Mouse (Mus musculus) effector memory CD4-positive, alpha-beta T cell, adult 5 months (primary cell): ENCODE data around the gene Ogdhl. TPM values are rescaled to one million over a fixed set of nuclear protein-coding genes. Genes with fewer than 3 reads are reported as not detected.

Experiments
- polyA plus RNA-seq: library from polyadenylated mRNA; unstranded; fragments of 100-300 nt; shearing (Covaris generic); gene quantifications from one replicate; pipeline ENCODE4 v1.2.1, GENCODE M21; 2017

The Ogdhl gene
- 0.37 TPM for polyA plus RNA-seq

GRCm38 (mm10) chr14:32321732-32322685 is at the start of gene Ogdhl:
Gene Ogdhl, plus strand, starts transcription at chr14:32322019.

GRCm38 (mm10) chr14:32388196-32388595 is 66.4 kb downstream of the Ogdhl start, which contains the start of gene 1700024G13Rik:
Gene 1700024G13Rik, minus strand, starts transcription at chr14:32388391.

Other genes with a start within 250 kb of the Ogdhl start
- 14.2 TPM for gene Oxnad1, start 236.6 kb upstream of the Ogdhl start, polyA plus RNA-seq
- gene Dph3, start 236.3 kb upstream of the Ogdhl start, polyA plus RNA-seq = 124 TPM
- gene Msmb, start 180.0 kb upstream of the Ogdhl start, polyA plus RNA-seq = not detected
- 57.4 TPM for gene Ncoa4, start 162.2 kb upstream of the Ogdhl start, polyA plus RNA-seq
- gene Timm23, start 120.1 kb upstream of the Ogdhl start, polyA plus RNA-seq = 134 TPM
- 65.0 TPM for gene Parg, start 120.1 kb upstream of the Ogdhl start, polyA plus RNA-seq
- gene 1700024G13Rik, start 66.4 kb downstream of the Ogdhl start, polyA plus RNA-seq = not detected
- gene Slc18a3, start 142.8 kb downstream of the Ogdhl start, polyA plus RNA-seq = not detected
- 0.26 TPM for gene Chat, start 144.0 kb downstream of the Ogdhl start, polyA plus RNA-seq
- 42.8 TPM for gene Ercc6, start 191.5 kb downstream of the Ogdhl start, polyA plus RNA-seq